Mouse (Mus musculus) heart, postnatal 4 days (tissue): ENCODE results near the gene Tnrc6b. TPM values are rescaled to one million over a fixed set of nuclear protein-coding genes. Genes with fewer than 3 reads are reported as not detected.

Experiments used
- DNase-seq: peaks from one replicate; pipeline ENCODE4 v3.0.0; 2021
- microRNA-seq, 2 experiments: library from miRNA; unstranded; fragments of <30 nt; microRNA quantifications; one replicate each; pipeline ENCODE4 v1.2.0; 2021 to 2022
- total RNA-seq, 2 experiments: library from RNA; stranded (reverse); gene quantifications; 2 replicates each; pipeline ENCODE4 v1.2.3; 2021

Tnrc6b gene
- total RNA-seq, 2 experiments from 2014 or later: 59.5 to 60.8 TPM

- DNase-seq: peak; percentile 87
Observed at GRCm38 (mm10) chr15:80977620-80978334, 266.7 kb downstream of the Tnrc6b start, which contains the start of gene Sgsm3. Gene Sgsm3, plus strand, starts transcription at chr15:80977765.

GRCm38 (mm10) chr15:80979611-80980010 lies 268.5 kb downstream of the Tnrc6b start:
- DNase-seq: no peak

- no peak for DNase-seq
Observed at GRCm38 (mm10) chr15:80981176-80981575, 270.1 kb downstream of the Tnrc6b start.

- DNase-seq: no peak
Observed at GRCm38 (mm10) chr15:80983264-80983663, 272.2 kb downstream of the Tnrc6b start.

GRCm38 (mm10) chr15:80988331-80988730 lies 277.2 kb downstream of the Tnrc6b start:
- no peak for DNase-seq

- DNase-seq: no peak
Observed at GRCm38 (mm10) chr15:80989712-80990111, 278.6 kb downstream of the Tnrc6b start.

Small RNA genes within 50 kb of the gene (microRNA-seq; reads per million reads assigned to microRNA genes)
- 16.4 to 29.7 reads per million in 2 experiments for gene Mir5113

Other genes with a start within 250 kb of the Tnrc6b start
- gene Enthd1, start 146.2 kb upstream of the Tnrc6b start, total RNA-seq: not detected
- 1 to 10 TPM in 1 of 2 experiments, under 1 TPM in 1; 0.62 to 1.2 TPM for gene Grap2, start 138.7 kb upstream of the Tnrc6b start, total RNA-seq
- gene Fam83f, start 39.5 kb upstream of the Tnrc6b start, total RNA-seq: under 1 TPM; 0.17 to 0.23 TPM
- 10 to 100 TPM; 86.7 to 91.9 TPM for gene Adsl, start 237.2 kb downstream of the Tnrc6b start, total RNA-seq